Mouse (Mus musculus) embryonic fibroblast, embryonic 13.5 days (primary cell): ENCODE measurements around the gene Nkx3-2.

Experiments
- CTCF ChIP-seq: IDR thresholded peaks from 2 replicates; pipeline ENCODE4 v1.5.1; 2011; ENCODE audit warnings: mild to moderate bottlenecking, control low read depth, low read length, moderate library complexity, borderline replicate concordance; ENCODE audit not compliant: insufficient read depth
- POLR2A ChIP-seq: IDR thresholded peaks from 2 replicates; pipeline ENCODE4 v1.6.1; 2011; ENCODE audit warnings: low read depth, mild to moderate bottlenecking, control low read depth, low read length, moderate library complexity

DNA sequence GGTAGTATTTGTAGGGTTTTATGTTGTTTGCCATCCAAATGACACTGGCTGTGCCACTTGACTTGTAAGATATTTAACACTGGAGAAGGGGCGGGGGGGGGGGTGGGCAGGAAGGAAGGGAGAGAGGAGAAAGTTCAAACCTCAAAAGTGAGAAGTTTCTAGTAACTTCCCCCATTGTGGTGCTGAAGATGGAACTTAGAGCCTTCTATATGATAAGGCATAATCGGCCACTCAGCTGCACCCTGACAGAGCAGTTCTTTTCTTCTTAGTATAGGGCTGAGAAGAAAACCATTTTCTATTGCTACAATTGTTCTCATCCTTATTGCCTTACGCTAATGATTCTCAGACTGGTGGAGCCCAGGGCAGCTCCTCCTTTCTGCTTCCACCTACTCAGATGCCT, 47.0 kb upstream of the Nkx3-2 start:
- TF ChIP-seq CTCF = no peak
- TF ChIP-seq POLR2A = no peak
